Mouse (Mus musculus): ENCODE results near the gene Cradd. TPM values are rescaled to one million over a fixed set of nuclear protein-coding genes. Genes with fewer than 3 reads are reported as not detected.

Gene Cradd
- total RNA-seq, 2 experiments from 2014 or later = 5.6 to 5.9 TPM

GRCm38 (mm10) chr10:95153224-95153623 is 170.7 kb downstream of the Cradd start:
- no peak for DNase-seq (ENCODE audit: extremely low spot score in 1 of 2, low spot score in 2 of 2)
- Histone ChIP-seq H3K4me3 (no peak overlapping the region), H3K27ac (no peak overlapping the region)
- TF ChIP-seq CTCF (IDR thresholded peaks at IDR 0.05) = no peak
- intact Hi-C loops (cut with DNase I) = no loop called here

- intact Hi-C loops (cut with DNase I) = no loop called here
- no peak overlapping the region for H3K27ac ChIP-seq
- no peak overlapping the region for H3K4me3 ChIP-seq
- no peak for TF ChIP-seq CTCF (IDR thresholded peaks at IDR 0.05)
- DNase-seq (ENCODE audit: extremely low spot score in 1 of 2, low spot score in 2 of 2) = no peak
Observed at GRCm38 (mm10) chr10:95152503-95152989, 171.4 kb downstream of the Cradd start.

GRCm38 (mm10) chr10:95151012-95151768 is 172.7 kb downstream of the Cradd start:
- TF ChIP-seq CTCF (IDR thresholded peaks at IDR 0.05) = no peak
- DNase-seq (ENCODE audit: extremely low spot score in 1 of 2, low spot score in 2 of 2) = no peak
- intact Hi-C loops (cut with DNase I) = no loop called here

GRCm38 (mm10) chr10:95149666-95150065 is 174.3 kb downstream of the Cradd start:
- no peak for TF ChIP-seq CTCF (IDR thresholded peaks at IDR 0.05)
- Histone ChIP-seq H3K27ac (no peak overlapping the region), H3K4me3 (no peak overlapping the region)
- intact Hi-C loops (cut with DNase I) = no loop called here
- no peak for DNase-seq (ENCODE audit: extremely low spot score in 1 of 2, low spot score in 2 of 2)

More at GRCm38 (mm10) chr10:95151012-95151768, 172.7 kb downstream of the Cradd start:
- Histone ChIP-seq H3K4me3 (no peak overlapping the region), H3K27ac (no peak overlapping the region)

GRCm38 (mm10) chr10:95148641-95149040 is 175.3 kb downstream of the Cradd start:
- intact Hi-C loops (cut with DNase I) = no loop called here
- Histone ChIP-seq H3K4me3 (no peak overlapping the region), H3K27ac (no peak overlapping the region)
- no peak for DNase-seq (ENCODE audit: extremely low spot score in 1 of 2, low spot score in 2 of 2)
- TF ChIP-seq CTCF (IDR thresholded peaks at IDR 0.05) = no peak

GRCm38 (mm10) chr10:95147136-95147901 is 176.6 kb downstream of the Cradd start:
- intact Hi-C loops (cut with DNase I) = no loop called here
- DNase-seq (ENCODE audit: extremely low spot score in 1 of 2, low spot score in 2 of 2) = no peak
- TF ChIP-seq CTCF (IDR thresholded peaks at IDR 0.05) = no peak
- Histone ChIP-seq H3K4me3 (no peak overlapping the region), H3K27ac (no peak overlapping the region)

- H3K27ac ChIP-seq = no peak overlapping the region
- no peak for DNase-seq (ENCODE audit: extremely low spot score in 1 of 2, low spot score in 2 of 2)
- intact Hi-C loops (cut with DNase I) = no loop called here
- H3K4me3 ChIP-seq = no peak overlapping the region
- TF ChIP-seq CTCF (IDR thresholded peaks at IDR 0.05) = no peak
Observed at GRCm38 (mm10) chr10:95146491-95146890, 177.4 kb downstream of the Cradd start.

- TF ChIP-seq CTCF (IDR thresholded peaks at IDR 0.05) = no peak
- DNase-seq (ENCODE audit: extremely low spot score in 1 of 2, low spot score in 2 of 2) = no peak
- H3K4me3 ChIP-seq = no peak overlapping the region
- H3K27ac ChIP-seq = peak overlapping the region; percentile 45; the same call in 1 of the 2 replicates
- intact Hi-C loops (cut with DNase I) = no loop called here
Observed at GRCm38 (mm10) chr10:95145204-95145926, 178.6 kb downstream of the Cradd start.

GRCm38 (mm10) chr10:95144414-95145130 is 179.4 kb downstream of the Cradd start:
- intact Hi-C loops (cut with DNase I) = no loop called here

GRCm38 (mm10) chr10:95143446-95144114 is 180.4 kb downstream of the Cradd start:
- TF ChIP-seq CTCF (IDR thresholded peaks at IDR 0.05) = no peak
- intact Hi-C loops (cut with DNase I) = no loop called here
- no peak overlapping the region for H3K4me3 ChIP-seq
- no peak overlapping the region; the same call in 1 of the 2 replicates for H3K27ac ChIP-seq
- no peak for DNase-seq (ENCODE audit: extremely low spot score in 1 of 2, low spot score in 2 of 2)

More at GRCm38 (mm10) chr10:95144414-95145130, 179.4 kb downstream of the Cradd start:
- H3K4me3 ChIP-seq = no peak overlapping the region
- no peak for TF ChIP-seq CTCF (IDR thresholded peaks at IDR 0.05)
- DNase-seq (ENCODE audit: extremely low spot score in 1 of 2, low spot score in 2 of 2) = no peak
- peak overlapping the region; percentile 71 for H3K27ac ChIP-seq
